Mouse (Mus musculus): ENCODE measurements around the gene Dnph1.

DNA sequence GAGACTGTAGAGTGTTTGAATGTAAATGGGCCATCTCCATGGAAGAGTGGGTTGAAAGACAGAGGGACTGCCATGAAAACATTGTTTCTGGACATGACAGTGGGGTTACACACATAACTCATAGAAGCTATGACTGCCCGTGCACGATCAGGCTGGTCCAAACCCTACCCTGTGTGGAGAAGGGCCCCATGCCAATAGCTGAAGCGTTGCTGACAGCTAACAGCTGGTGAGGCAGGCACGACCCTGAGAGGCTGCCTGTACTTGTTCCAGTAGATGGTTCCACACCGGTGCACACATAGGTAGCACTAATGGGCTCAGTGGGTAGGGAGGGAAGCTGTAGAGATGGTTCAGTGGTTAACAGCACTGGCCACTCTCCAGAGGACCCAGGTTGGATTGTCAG lies 1.0 kb upstream of the Dnph1 start:
- no peak for TF ChIP-seq GATA1 (IDR thresholded peaks at IDR 0.05; ENCODE audit: borderline replicate concordance, low read length)
- no peak for TF ChIP-seq FLI1 (IDR thresholded peaks at IDR 0.05; ENCODE audit: low read length)

Data from megakaryocyte, embryonic 14.5 days (primary cell).